Mouse (Mus musculus) liver, embryonic 14.5 days (tissue): ENCODE data around the gene Myo1b.

Source experiments
- CTCF ChIP-seq: IDR thresholded peaks from 2 replicates; pipeline ENCODE4 v1.5.1; 2016; ENCODE audit warnings: antibody characterized with exemption, low read depth, control low read depth
- EP300 ChIP-seq: IDR thresholded peaks from 2 replicates; pipeline ENCODE4 v1.6.1; 2016; ENCODE audit warnings: antibody characterized with exemption, low read depth

DNA sequence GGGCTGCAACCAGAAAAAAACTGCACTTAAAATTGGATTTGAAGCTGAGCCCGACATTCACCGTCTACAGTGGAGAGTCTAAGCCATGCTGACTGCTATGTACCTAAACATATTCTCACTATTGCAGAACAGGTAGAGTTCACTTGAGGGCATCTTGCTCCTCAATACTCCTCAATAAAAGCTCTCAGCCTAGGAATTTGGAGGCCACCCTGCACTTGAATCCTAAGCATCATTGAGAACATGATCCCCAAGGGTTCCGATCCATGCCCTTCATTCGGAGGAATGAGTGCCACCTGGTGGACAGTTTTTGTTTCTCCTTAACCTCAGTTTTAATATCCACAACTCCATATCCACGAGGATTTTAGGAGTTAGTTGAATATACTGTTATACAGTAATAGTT, 28.9 kb upstream of the Myo1b start:
- TF ChIP-seq EP300 (no peak), CTCF (peak; percentile 58)
